28 mouse cellular contexts compared by ENCODE assay signal in genomic region chr1:56964493-56964892, GRCm38 (mm10). TPM values are rescaled to one million over a fixed set of nuclear protein-coding genes. Genes with fewer than 3 reads are reported as not detected.
DNase-seq lines count a peak whose midpoint lies in the region; ATAC-seq lines count a peak whose summit lies in the region.
"Had no signal": no experiment of that assay in that cellular context is flagged by ENCODE, and none has a peak within 500 bp of the region (broad histone marks: within the 10 kb centered on the region; RNA-seq: fewer than 3 reads in every experiment).

No protein-coding gene starts in this region.

- intact Hi-C loops in heart, postnatal 25 days (cut with DNase I) = no loop called here

- 83% methylated on average over 7 of the region's 7 CpGs for WGBS in forebrain, embryonic 15.5 days
- WGBS in forebrain, embryonic 11.5 days = 88% methylated on average over 7 of the region's 7 CpGs
- 73% methylated on average over 7 of the region's 7 CpGs for WGBS in embryonic facial prominence, embryonic 15.5 days

- H3K4me1 ChIP-seq in forebrain, embryonic 15.5 days = peaks cover 8% of the 10 kb centered on the region
- peaks cover 2% of the 10 kb centered on the region; the same call in 1 of the 2 replicates for H3K4me1 ChIP-seq in forebrain, embryonic 11.5 days (replicated peaks; ENCODE audit: control insufficient read depth, insufficient read depth, low read length)
- H3K4me1 ChIP-seq in embryonic facial prominence, embryonic 15.5 days = peaks cover 2% of the 10 kb centered on the region

- H3K4me2 ChIP-seq in forebrain, embryonic 15.5 days (replicated peaks) = no peak overlapping the region; the same call in 1 of the 2 replicates
- no peak overlapping the region for H3K4me2 ChIP-seq in forebrain, embryonic 11.5 days (ENCODE audit: low read depth, low read length, severe bottlenecking)
- no peak overlapping the region for H3K4me2 ChIP-seq in embryonic facial prominence, embryonic 15.5 days (replicated peaks)
- H3K4me2 ChIP-seq: heart, embryonic 13.5 days; hindbrain, embryonic 12.5 days; hindbrain, embryonic 15.5 days had no signal

- no peak for DNase-seq in forebrain, embryonic 11.5 days (ENCODE audit: low spot score)
- peak; percentile 65 for DNase-seq in heart, adult 11 months
- DNase-seq in heart, postnatal 25 days (ENCODE audit: low spot score) = no peak
- peak; percentile 8 for DNase-seq in right cerebral cortex, postnatal 25 days
- DNase-seq in right cerebral cortex, adult 2 months (ENCODE audit: low spot score in 2 of 2) = no peak
- no peak for DNase-seq in retina, embryonic 14.5 days (ENCODE audit: low spot score)
- DNase-seq: adrenal gland, adult 2 months; adrenal gland, postnatal 14 days; B cell, adult 2 months; cerebellum, adult 11 months; cerebellum, adult 2 months; cerebellum, postnatal 10 days; cerebellum, postnatal 36 days; gastrocnemius, postnatal 25 days; heart, adult 2 months; heart, postnatal 14 days; kidney, adult 2 months had no signal

- ATAC-seq in forebrain, embryonic 15.5 days (replicated peaks) = no peak
- ATAC-seq in forebrain, embryonic 11.5 days (replicated peaks; ENCODE audit: low FRiP score) = no peak
- ATAC-seq in embryonic facial prominence, embryonic 15.5 days (ENCODE audit: insufficient number of reproducible peaks, low FRiP score, low TSS enrichment, low read depth) = no peak
- ATAC-seq: intestine, postnatal 0 days; Patski had no signal

- peak overlapping the region; percentile 54; the same call in 1 of the 2 replicates for H3K27ac ChIP-seq in forebrain, embryonic 15.5 days (replicated peaks)
- H3K27ac ChIP-seq in forebrain, embryonic 11.5 days (ENCODE audit: low read depth, low read length) = no peak overlapping the region
- H3K27ac ChIP-seq in embryonic facial prominence, embryonic 15.5 days (replicated peaks) = no peak overlapping the region
- H3K27ac ChIP-seq: heart, adult 2 months; heart, embryonic 10.5 days; heart, embryonic 13.5 days; hindbrain, embryonic 12.5 days; hindbrain, embryonic 15.5 days had no signal

- no peaks in the 10 kb centered on the region for H3K9me3 ChIP-seq in forebrain, embryonic 15.5 days
- no peaks in the 10 kb centered on the region for H3K9me3 ChIP-seq in forebrain, embryonic 11.5 days (ENCODE audit: control insufficient read depth, low read length)
- no peaks in the 10 kb centered on the region for H3K9me3 ChIP-seq in embryonic facial prominence, embryonic 15.5 days (replicated peaks)
- H3K9me3 ChIP-seq: heart, embryonic 10.5 days; heart, embryonic 13.5 days; hindbrain, embryonic 12.5 days; hindbrain, embryonic 15.5 days had no signal

- H3K4me3 ChIP-seq in forebrain, embryonic 15.5 days = peak overlapping the region; percentile 10; the same call in 1 of the 2 replicates
- H3K4me3 ChIP-seq in forebrain, embryonic 11.5 days (ENCODE audit: low read depth, low read length) = no peak overlapping the region
- peak overlapping the region; percentile 4; the same call in 1 of the 2 replicates for H3K4me3 ChIP-seq in embryonic facial prominence, embryonic 15.5 days (replicated peaks)
- H3K4me3 ChIP-seq: erythroblast, embryonic 14.5 days; heart, adult 2 months; heart, embryonic 10.5 days; heart, embryonic 13.5 days; hindbrain, embryonic 12.5 days; hindbrain, embryonic 15.5 days had no signal

- peaks cover 7% of the 10 kb centered on the region; the same call in 1 of the 2 replicates for H3K27me3 ChIP-seq in forebrain, embryonic 15.5 days
- peaks cover 8% of the 10 kb centered on the region for H3K27me3 ChIP-seq in forebrain, embryonic 11.5 days (ENCODE audit: control insufficient read depth, insufficient read depth, low read length)
- peaks cover 18% of the 10 kb centered on the region for H3K27me3 ChIP-seq in embryonic facial prominence, embryonic 15.5 days
- H3K27me3 ChIP-seq: CH12.LX, Patski had no signal

- H3K36me3 ChIP-seq in forebrain, embryonic 15.5 days = no peaks in the 10 kb centered on the region
- H3K36me3 ChIP-seq in forebrain, embryonic 11.5 days (ENCODE audit: control insufficient read depth, insufficient read depth, low read length) = no peaks in the 10 kb centered on the region
- no peaks in the 10 kb centered on the region for H3K36me3 ChIP-seq in embryonic facial prominence, embryonic 15.5 days
- H3K36me3 ChIP-seq: G1E; heart, embryonic 10.5 days; heart, embryonic 13.5 days; hindbrain, embryonic 12.5 days; hindbrain, embryonic 15.5 days had no signal

- peak overlapping the region; percentile 15; the same call in 1 of the 2 replicates for H3K9ac ChIP-seq in forebrain, embryonic 15.5 days (replicated peaks)
- no peak overlapping the region for H3K9ac ChIP-seq in forebrain, embryonic 11.5 days (ENCODE audit: low read length)
- H3K9ac ChIP-seq in embryonic facial prominence, embryonic 15.5 days = no peak overlapping the region
- H3K9ac ChIP-seq: heart, embryonic 13.5 days; hindbrain, embryonic 12.5 days; hindbrain, embryonic 15.5 days had no signal

RNA-seq across cellular contexts. Expression of gene Satb2, which starts 14.0 kb away (rescaled TPM):
- polyA plus RNA-seq in forebrain, embryonic 15.5 days (2015; fragmentation: Nextera tagmentation; extraction: Ambion mirVana) = 46.2 and 62.5 TPM in 2 replicates
- 1.5 and 1.9 TPM in 2 replicates for polyA plus RNA-seq in forebrain, embryonic 11.5 days (2014; fragmentation: Nextera tagmentation; extraction: Ambion mirVana)
- total RNA-seq in heart, postnatal 25 days (2021) = under 1 TPM; 0.34 to 0.39 TPM
- 12.0 and 14.4 TPM in 2 replicates for polyA plus RNA-seq in embryonic facial prominence, embryonic 15.5 days (2015; fragmentation: Nextera tagmentation; extraction: Ambion mirVana)
- polyA plus RNA-seq: erythroblast, embryonic 14.5 days; G1E had no signal

Comparison
In these comparisons a context has a peak if more than half of its experiments do, and no peak if none do; other contexts are left out.
1. DNase-seq: peak in heart, adult 11 months (single experiment) and right cerebral cortex, postnatal 25 days (single experiment); none in forebrain, embryonic 11.5 days (single experiment), heart, postnatal 25 days (single experiment), right cerebral cortex, adult 2 months (0 of 2) and retina, embryonic 14.5 days (single experiment).